Mouse (Mus musculus): ENCODE results near the gene Xpc. TPM values are rescaled to one million over a fixed set of nuclear protein-coding genes. Genes with fewer than 3 reads are reported as not detected.

The Xpc gene
- polyA plus RNA-seq, 1 experiment from 2014 or later: 21.0 TPM

GRCm38 (mm10) chr6:91470712-91471111 is 45.0 kb downstream of the Xpc start:
- no peak overlapping the region for H3K4me2 ChIP-seq
- no peak overlapping the region for H3K4me3 ChIP-seq
- peaks cover 27% of the 10 kb centered on the region for H3K4me1 ChIP-seq
- no peaks in the 10 kb centered on the region for H3K27me3 ChIP-seq
- no peak overlapping the region for H3K9ac ChIP-seq
- peaks cover 28% of the 10 kb centered on the region for H3K36me3 ChIP-seq
- H3K27ac ChIP-seq: no peak overlapping the region
- H3K9me3 ChIP-seq: no peaks in the 10 kb centered on the region
- no peak for ATAC-seq (ENCODE audit: insufficient number of reproducible peaks, insufficient read depth, low FRiP score, low TSS enrichment, low read depth)
- WGBS: 92% methylated on average over 2 of the region's 2 CpGs

DNA sequence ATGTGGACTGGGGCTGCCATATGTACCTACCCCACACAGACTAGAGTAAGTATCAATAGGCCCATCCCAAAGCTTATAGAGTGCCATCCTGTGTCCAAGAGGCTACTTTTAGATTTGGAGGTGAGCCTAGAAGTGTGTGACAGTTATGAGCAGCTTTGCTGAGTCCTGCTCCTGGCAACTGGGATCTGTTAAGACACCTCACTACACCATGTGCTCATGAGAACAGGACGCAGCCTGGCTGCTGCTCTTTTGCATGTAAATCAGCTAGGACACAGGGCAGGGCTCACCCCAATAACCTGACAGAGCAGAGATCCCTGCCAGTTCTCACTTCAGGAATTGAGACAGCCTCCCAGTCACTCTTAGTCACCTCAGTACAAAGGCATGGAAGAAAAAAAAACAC is 48.6 kb downstream of the Xpc start:
- H3K4me3 ChIP-seq: no peak overlapping the region
- no peak for ATAC-seq (ENCODE audit: insufficient number of reproducible peaks, insufficient read depth, low FRiP score, low TSS enrichment, low read depth)
- H3K36me3 ChIP-seq: peaks cover 63% of the 10 kb centered on the region
- H3K27me3 ChIP-seq: no peaks in the 10 kb centered on the region
- peaks cover 6% of the 10 kb centered on the region for H3K4me1 ChIP-seq
- no peak overlapping the region for H3K27ac ChIP-seq
- H3K4me2 ChIP-seq: no peak overlapping the region
- 0 out of 2 replicates have a peak overlapping the region, but pooled peaks have one; percentile 2 for H3K9ac ChIP-seq
- no peaks in the 10 kb centered on the region for H3K9me3 ChIP-seq
- WGBS: 81% methylated on average over 1 of the region's 1 CpGs

DNA sequence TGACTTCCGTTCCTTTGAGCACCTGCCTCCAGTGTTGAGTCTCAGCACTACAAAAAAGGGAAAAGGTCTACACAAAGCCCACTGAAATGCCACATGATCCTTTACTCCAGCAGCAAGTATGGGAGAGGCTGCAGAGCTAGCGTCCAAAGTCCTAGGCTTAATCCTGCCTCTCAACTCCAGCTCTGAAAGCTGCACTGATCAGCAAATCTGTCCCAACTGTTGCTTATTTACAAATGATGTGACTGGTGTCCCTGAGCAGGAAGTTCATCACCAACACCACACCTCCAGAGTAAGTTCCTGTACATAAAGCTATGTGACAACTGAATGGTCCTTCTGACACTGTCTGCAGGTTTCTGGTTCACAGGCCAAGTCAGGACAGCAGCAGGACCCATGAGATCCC is 49.9 kb downstream of the Xpc start:
- ATAC-seq (ENCODE audit: insufficient number of reproducible peaks, insufficient read depth, low FRiP score, low TSS enrichment, low read depth): no peak
- no peak overlapping the region for H3K9ac ChIP-seq
- 85% methylated on average over 2 of the region's 2 CpGs for WGBS

DNA sequence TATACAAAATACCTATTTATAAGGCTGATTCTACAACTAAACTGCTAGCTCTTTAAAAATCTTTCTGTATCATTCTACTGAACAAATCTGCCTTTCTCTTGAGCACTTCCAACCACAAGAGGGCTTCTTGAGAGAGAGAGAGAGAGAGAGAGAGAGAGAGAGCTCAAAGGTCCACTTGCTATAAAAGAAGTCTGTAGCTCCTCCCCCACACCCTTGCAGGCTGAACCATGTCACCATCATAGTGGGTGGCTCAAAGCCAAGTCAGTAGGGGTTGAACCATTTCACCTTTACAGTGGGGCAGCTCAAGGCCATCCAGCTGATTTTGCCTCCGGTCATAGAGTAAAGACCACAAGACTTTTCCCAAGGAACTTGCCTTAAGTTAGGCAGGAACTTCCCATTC is 56.2 kb downstream of the Xpc start:
- Histone ChIP-seq H3K9me3 (no peaks in the 10 kb centered on the region), H3K4me2 (no peak overlapping the region), H3K4me3 (no peak overlapping the region), H3K27ac (no peak overlapping the region), H3K9ac (no peak overlapping the region), H3K4me1 (no peaks in the 10 kb centered on the region), H3K36me3 (peaks cover 23% of the 10 kb centered on the region), H3K27me3 (no peaks in the 10 kb centered on the region)
- WGBS: 93% methylated on average over 1 of the region's 1 CpGs
- ATAC-seq (ENCODE audit: insufficient number of reproducible peaks, insufficient read depth, low FRiP score, low TSS enrichment, low read depth): no peak

More for the DNA sequence above, 49.9 kb downstream of the Xpc start:
- Histone ChIP-seq H3K9me3 (no peaks in the 10 kb centered on the region), H3K27ac (no peak overlapping the region), H3K4me3 (no peak overlapping the region), H3K27me3 (no peaks in the 10 kb centered on the region), H3K36me3 (peaks cover 63% of the 10 kb centered on the region), H3K4me1 (no peaks in the 10 kb centered on the region), H3K4me2 (no peak overlapping the region)

DNA sequence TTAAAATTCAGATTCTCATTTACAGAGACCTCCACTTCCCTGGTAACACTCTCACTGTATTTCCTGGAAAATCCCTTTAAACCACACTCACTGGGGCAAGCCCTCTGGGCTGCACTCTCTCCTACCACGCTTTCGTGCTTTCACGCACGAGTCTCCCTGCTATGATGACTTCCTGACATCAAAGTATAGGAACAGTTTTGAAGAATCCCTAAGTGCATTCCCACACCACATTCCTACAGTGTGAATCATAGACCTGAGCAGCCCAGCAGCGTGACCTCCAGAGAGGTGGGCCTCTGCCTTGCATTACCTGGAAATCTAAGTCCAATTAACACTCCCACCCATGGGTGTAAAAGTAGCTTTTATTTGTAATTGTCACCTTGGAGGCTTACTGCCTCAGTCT is 61.1 kb downstream of the Xpc start:
- Histone ChIP-seq H3K9ac (no peak overlapping the region), H3K4me3 (no peak overlapping the region), H3K9me3 (no peaks in the 10 kb centered on the region), H3K36me3 (no peaks in the 10 kb centered on the region), H3K27ac (no peak overlapping the region), H3K4me2 (no peak overlapping the region), H3K27me3 (no peaks in the 10 kb centered on the region), H3K4me1 (no peaks in the 10 kb centered on the region)
- 44% methylated on average over 5 of the region's 5 CpGs for WGBS
- ATAC-seq (ENCODE audit: insufficient number of reproducible peaks, insufficient read depth, low FRiP score, low TSS enrichment, low read depth): no peak

- H3K36me3 ChIP-seq: no peaks in the 10 kb centered on the region
- H3K27me3 ChIP-seq: 0 out of 2 replicates have a peak, but pooled peaks cover 3% of the 10 kb centered on the region
- H3K4me1 ChIP-seq: no peaks in the 10 kb centered on the region
- no peak overlapping the region for H3K4me2 ChIP-seq
- no peak for ATAC-seq (ENCODE audit: insufficient number of reproducible peaks, insufficient read depth, low FRiP score, low TSS enrichment, low read depth)
- H3K9ac ChIP-seq: no peak overlapping the region
- no peak overlapping the region for H3K4me3 ChIP-seq
- H3K9me3 ChIP-seq: no peaks in the 10 kb centered on the region
- WGBS: 49% methylated on average over 1 of the region's 1 CpGs
- H3K27ac ChIP-seq: no peak overlapping the region
These were observed 63.6 kb downstream of the Xpc start for GRCm38 (mm10) chr6:91452056-91452455.

- Histone ChIP-seq H3K9me3 (no peaks in the 10 kb centered on the region), H3K4me1 (no peaks in the 10 kb centered on the region), H3K36me3 (no peaks in the 10 kb centered on the region), H3K4me3 (no peak overlapping the region), H3K27ac (no peak overlapping the region), H3K4me2 (no peak overlapping the region), H3K27me3 (0 out of 2 replicates have a peak, but pooled peaks cover 3% of the 10 kb centered on the region), H3K9ac (no peak overlapping the region)
- WGBS: 53% methylated on average over 3 of the region's 3 CpGs
- no peak for ATAC-seq (ENCODE audit: insufficient number of reproducible peaks, insufficient read depth, low FRiP score, low TSS enrichment, low read depth)
These were observed 66.0 kb downstream of the Xpc start for GRCm38 (mm10) chr6:91449472-91450225.

GRCm38 (mm10) chr6:91445316-91445715 is 70.4 kb downstream of the Xpc start:
- Histone ChIP-seq H3K4me2 (no peak overlapping the region), H3K4me1 (peaks cover 6% of the 10 kb centered on the region), H3K36me3 (no peaks in the 10 kb centered on the region), H3K27me3 (0 out of 2 replicates have a peak, but pooled peaks cover 3% of the 10 kb centered on the region), H3K27ac (no peak overlapping the region), H3K4me3 (no peak overlapping the region), H3K9ac (no peak overlapping the region), H3K9me3 (no peaks in the 10 kb centered on the region)
- no peak for ATAC-seq (ENCODE audit: insufficient number of reproducible peaks, insufficient read depth, low FRiP score, low TSS enrichment, low read depth)
- WGBS: 77% methylated on average over 3 of the region's 3 CpGs

GRCm38 (mm10) chr6:91441145-91441662 is 74.5 kb downstream of the Xpc start:
- Histone ChIP-seq H3K4me3 (peak overlapping the region; percentile 68), H3K27ac (peak overlapping the region; percentile 69; the same call in 1 of the 2 replicates), H3K4me1 (peaks cover 6% of the 10 kb centered on the region), H3K9ac (peak overlapping the region; percentile 79), H3K36me3 (no peaks in the 10 kb centered on the region), H3K9me3 (no peaks in the 10 kb centered on the region), H3K27me3 (peaks cover 13% of the 10 kb centered on the region), H3K4me2 (peak overlapping the region; percentile 95)
- no peak for ATAC-seq (ENCODE audit: insufficient number of reproducible peaks, insufficient read depth, low FRiP score, low TSS enrichment, low read depth)
- 3% methylated on average over 19 of the region's 19 CpGs for WGBS

GRCm38 (mm10) chr6:91440474-91441144 is 75.1 kb downstream of the Xpc start:
- H3K36me3 ChIP-seq: no peaks in the 10 kb centered on the region
- H3K4me2 ChIP-seq: peak overlapping the region; percentile 95
- 2% methylated on average over 30 of the region's 30 CpGs for WGBS
- H3K27me3 ChIP-seq: peaks cover 13% of the 10 kb centered on the region
- peak overlapping the region; percentile 69; the same call in 1 of the 2 replicates for H3K27ac ChIP-seq
- peak overlapping the region; percentile 68 for H3K4me3 ChIP-seq
- H3K9ac ChIP-seq: peak overlapping the region; percentile 79
- peak; percentile 88 for ATAC-seq (ENCODE audit: insufficient number of reproducible peaks, insufficient read depth, low FRiP score, low TSS enrichment, low read depth)
- H3K4me1 ChIP-seq: peaks cover 6% of the 10 kb centered on the region
- H3K9me3 ChIP-seq: no peaks in the 10 kb centered on the region

Measured in embryonic facial prominence, embryonic 13.5 days (tissue).